Mouse (Mus musculus): Measurements from ENCODE around the gene Nup62.

GRCm38 (mm10) chr7:44816470-44817021, 658 bp downstream of the Nup62 start, which contains the start of gene Atf5:
- no peak for TF ChIP-seq USF1 (IDR thresholded peaks at IDR 0.05; ENCODE audit: low read depth)
- TF ChIP-seq POLR2A (IDR thresholded peaks at IDR 0.05; ENCODE audit: insufficient read length, low read depth): peak; percentile 89
- peak; percentile 88 for TF ChIP-seq POLR2AphosphoS2 (IDR thresholded peaks at IDR 0.05; ENCODE audit: insufficient read length, low read depth)
- no peak for TF ChIP-seq E2F4 (IDR thresholded peaks at IDR 0.05; ENCODE audit: insufficient read depth)
- TF ChIP-seq MYOG (IDR thresholded peaks at IDR 0.05; ENCODE audit: control insufficient read depth in 1 of 3, insufficient read depth in 1 of 3, insufficient read length in 2 of 3, low read depth in 2 of 3): peak in 1 of 3 experiments; percentile 5

All from myocyte (in vitro differentiated cells).